Mouse (Mus musculus): ENCODE measurements around the gene Itfg2. TPM values are rescaled to one million over a fixed set of nuclear protein-coding genes. Genes with fewer than 3 reads are reported as not detected.

The Itfg2 gene
- polyA plus RNA-seq (2017; shearing (Covaris generic)) = 32.3 TPM

DNA sequence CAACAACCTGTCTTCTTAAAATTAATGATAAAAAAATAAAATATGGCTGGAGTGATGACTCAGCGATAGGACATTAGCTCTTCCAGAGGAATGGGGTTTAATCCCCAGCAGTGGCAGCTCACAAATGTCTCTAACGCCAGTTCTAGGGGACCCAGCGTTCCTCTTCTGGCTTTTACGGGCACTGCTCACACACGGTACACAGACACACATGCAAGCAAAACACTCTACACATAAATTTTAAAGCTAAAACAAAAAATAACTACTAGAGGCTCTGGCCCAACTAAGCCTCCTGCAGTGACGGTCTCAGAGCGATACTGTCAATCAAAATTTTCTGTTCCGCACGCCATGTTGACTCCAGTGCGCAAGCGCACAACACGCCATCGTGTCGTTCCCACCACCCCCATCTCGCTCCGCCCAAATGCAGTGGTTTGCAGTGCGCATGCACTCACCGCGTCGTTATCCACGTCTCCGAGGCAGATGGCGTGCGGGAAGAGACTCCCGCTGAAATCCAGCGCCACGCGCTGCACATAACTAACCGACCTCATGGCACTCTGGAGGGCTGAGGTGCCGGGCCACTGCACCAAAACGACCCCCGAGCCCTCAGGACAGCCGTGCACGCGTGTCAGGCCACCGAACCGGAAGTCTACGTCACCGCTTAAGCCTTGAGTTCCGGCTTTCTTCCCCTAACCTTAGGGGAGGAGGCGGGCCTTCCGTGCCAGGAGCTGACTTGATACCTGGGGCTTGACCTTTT is at the start of gene Itfg2:
Gene Itfg2 (minus strand): TSS at position 663 of the 751 bp plus-strand sequence.

DNA sequence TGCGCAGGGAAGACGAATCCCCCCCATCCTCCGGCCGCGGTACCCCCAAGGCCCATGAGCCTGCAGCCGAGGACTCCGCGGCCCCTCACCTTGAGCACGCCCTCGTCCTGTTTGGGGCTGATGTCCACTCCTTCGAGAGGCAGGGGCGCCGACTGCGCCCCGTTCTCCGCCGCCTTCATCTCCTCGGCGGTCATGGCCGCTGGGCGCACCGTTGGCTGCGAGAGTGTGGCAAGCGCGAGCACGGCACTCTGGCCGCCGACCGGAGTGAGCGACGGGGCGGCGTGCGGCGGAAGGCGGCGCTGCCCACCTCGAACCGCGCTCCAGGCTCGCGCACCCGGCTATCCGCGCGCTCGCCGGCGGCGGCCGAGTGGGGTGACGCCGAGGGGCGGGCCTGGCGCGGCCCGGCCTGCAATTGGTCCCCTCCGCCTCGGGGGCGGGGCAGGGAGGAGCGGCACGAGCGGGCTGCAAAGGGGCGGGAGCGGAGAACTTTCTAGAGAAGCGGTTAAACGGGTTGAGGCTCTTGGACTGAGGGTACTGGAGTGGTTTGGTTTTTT is 13.7 kb upstream of the Itfg2 start, which contains the start of gene Fkbp4:
Gene Fkbp4 (minus strand): TSS at position 361 of the 554 bp plus-strand sequence.

DNA sequence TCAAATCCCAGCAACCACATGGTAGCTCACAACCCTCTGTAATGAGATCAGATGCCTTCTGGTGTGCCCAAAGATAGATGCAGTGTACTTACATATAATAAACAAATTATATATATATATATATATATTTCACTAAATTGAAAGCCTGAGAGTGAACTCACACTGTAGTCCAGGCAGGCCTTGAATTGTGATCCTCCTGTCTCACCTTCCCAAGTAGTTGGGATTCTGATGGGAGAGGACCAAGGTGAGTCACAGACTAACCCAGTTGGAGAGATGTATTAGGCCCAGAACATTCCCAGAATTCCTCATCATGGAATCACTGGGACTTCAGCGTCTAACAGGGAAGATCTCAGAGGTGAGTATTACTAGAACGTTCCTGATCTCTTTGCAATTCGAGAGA is 25.7 kb downstream of the Itfg2 start, which contains the start of gene Nrip2:
Gene Nrip2 (plus strand): TSS at position 301 of the 400 bp plus-strand sequence.

DNA sequence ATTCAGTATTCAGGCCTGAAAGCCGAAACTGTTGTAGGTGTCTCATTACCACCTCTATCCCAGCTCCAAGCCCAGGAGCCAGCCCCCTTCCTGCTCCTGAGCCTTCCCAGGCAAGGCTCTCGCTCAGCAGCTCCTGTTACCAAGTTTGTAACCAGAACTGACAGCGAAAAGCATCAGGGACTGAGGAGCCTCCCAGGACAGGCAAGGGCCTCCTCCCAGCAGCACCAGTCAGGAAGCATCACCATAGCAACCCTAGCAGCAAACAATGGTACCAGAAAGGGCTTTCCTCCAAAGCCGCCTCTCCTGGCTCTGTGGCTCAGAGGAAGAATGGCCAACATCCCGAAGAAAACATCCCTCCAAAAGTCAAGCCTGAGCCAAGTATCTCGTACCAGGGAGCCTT is 49.5 kb downstream of the Itfg2 start, which contains the start of the genes Tex52 and Gm44596:
Gene Tex52 (plus strand): TSS at position 265 of the 400 bp plus-strand sequence.
Gene Gm44596 (plus strand): TSS at position 312 of the 400 bp plus-strand sequence.

DNA sequence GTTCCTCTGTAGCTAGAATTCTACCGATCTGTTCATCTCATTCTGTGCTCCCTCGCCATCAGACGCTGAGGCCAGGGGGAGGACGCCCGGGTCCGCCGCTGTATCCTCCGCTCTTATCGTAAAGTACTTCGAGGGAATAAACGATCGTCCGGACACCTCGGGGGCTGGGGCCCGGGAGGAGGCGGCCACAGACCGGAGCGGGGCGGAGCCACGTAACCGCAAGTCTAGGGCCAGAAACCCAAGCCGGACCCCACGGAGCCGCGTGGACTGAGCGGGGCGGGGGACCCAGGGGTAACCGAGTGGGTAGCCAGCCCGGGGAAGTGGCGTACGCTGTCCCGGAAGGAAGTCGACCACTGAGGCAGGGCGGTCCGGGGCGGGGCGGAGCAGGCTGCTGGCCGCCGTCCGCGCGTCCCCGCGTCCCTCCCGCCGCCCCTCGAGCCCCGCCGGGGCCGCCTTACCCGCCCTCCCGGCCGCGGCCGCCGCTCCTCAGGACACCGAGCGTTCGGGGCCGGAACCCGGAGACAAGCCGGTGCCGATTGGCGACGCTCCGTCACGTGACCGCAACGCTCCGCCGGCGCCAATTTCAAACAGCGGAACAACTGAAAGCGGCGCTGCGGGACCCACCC is 62.2 kb downstream of the Itfg2 start, which contains the start of the genes Rhno1 and Foxm1:
Gene Rhno1 (minus strand): TSS at position 531 of the 626 bp plus-strand sequence.
Gene Foxm1 (plus strand): TSS at position 587 of the 626 bp plus-strand sequence.

Other genes with a start within 250 kb of the Itfg2 start
- not detected for gene Tead4, start 124.1 kb downstream of the Itfg2 start, polyA plus RNA-seq (2017; shearing (Covaris generic))
- gene Tulp3, start 69.1 kb downstream of the Itfg2 start, polyA plus RNA-seq (2017; shearing (Covaris generic)) = 1.3 TPM
- 48.0 TPM for gene Rhno1, start 62.0 kb downstream of the Itfg2 start, polyA plus RNA-seq (2017; shearing (Covaris generic))
- 2.2 TPM for gene Foxm1, start 62.0 kb downstream of the Itfg2 start, polyA plus RNA-seq (2017; shearing (Covaris generic))
- not detected for gene Tex52, start 49.5 kb downstream of the Itfg2 start, polyA plus RNA-seq (2017; shearing (Covaris generic))
- gene Gm44596, start 49.4 kb downstream of the Itfg2 start, polyA plus RNA-seq (2017; shearing (Covaris generic)) = not detected
- 0.44 TPM for gene Nrip2, start 25.6 kb downstream of the Itfg2 start, polyA plus RNA-seq (2017; shearing (Covaris generic))
- gene Fkbp4, start 13.7 kb upstream of the Itfg2 start, polyA plus RNA-seq (2017; shearing (Covaris generic)) = 130 TPM
- not detected for gene Pzp, start 101.8 kb upstream of the Itfg2 start, polyA plus RNA-seq (2017; shearing (Covaris generic))
- gene A2ml1, start 156.7 kb upstream of the Itfg2 start, polyA plus RNA-seq (2017; shearing (Covaris generic)) = not detected
- gene Klrb1a, start 198.6 kb upstream of the Itfg2 start, polyA plus RNA-seq (2017; shearing (Covaris generic)) = not detected
- gene Clec2h, start 237.5 kb upstream of the Itfg2 start, polyA plus RNA-seq (2017; shearing (Covaris generic)) = not detected

Data from effector memory CD4-positive, alpha-beta T cell, adult 5 months (primary cell).